10 mouse cellular contexts compared by ENCODE assay signal in the genomic region with DNA sequence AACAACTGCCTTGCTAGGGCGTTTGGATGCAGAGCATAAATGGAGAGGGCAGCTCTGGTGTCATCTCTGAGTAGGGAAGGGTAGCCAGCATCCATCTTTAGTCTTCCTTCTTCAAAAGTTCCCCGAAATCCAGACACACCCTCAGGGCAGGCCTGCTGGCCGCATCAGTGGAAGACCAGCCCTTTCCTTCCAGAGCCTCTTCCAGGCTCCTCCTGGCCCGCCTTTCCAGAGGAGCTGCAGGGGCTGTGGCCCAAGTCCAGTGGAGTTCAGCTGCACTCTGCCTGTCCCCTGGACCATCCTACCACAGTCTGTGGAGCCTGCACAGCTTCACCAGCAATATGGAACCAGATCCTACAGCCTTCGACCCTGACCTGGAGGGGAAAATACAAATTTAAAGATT.
"Had no signal": no experiment of that assay in that cellular context is flagged by ENCODE, and none has a peak within 500 bp of the region (broad histone marks: within the 10 kb centered on the region; RNA-seq: fewer than 3 reads in every experiment).

No protein-coding gene starts in this region.

- H3K27ac ChIP-seq: limb, embryonic 13.5 days; liver, embryonic 14.5 days; midbrain, embryonic 15.5 days; neural tube, embryonic 12.5 days had no signal

- H3K4me2 ChIP-seq: limb, embryonic 13.5 days; midbrain, embryonic 11.5 days; midbrain, embryonic 15.5 days; neural tube, embryonic 12.5 days had no signal

- H3K36me3 ChIP-seq: limb, embryonic 13.5 days; midbrain, embryonic 15.5 days; neural tube, embryonic 12.5 days had no signal

- H3K9ac ChIP-seq: limb, embryonic 13.5 days; liver, embryonic 14.5 days; midbrain, embryonic 15.5 days; neural tube, embryonic 12.5 days had no signal

- H3K4me1 ChIP-seq: limb, embryonic 13.5 days; midbrain, embryonic 15.5 days; neural tube, embryonic 12.5 days had no signal

- H3K9me3 ChIP-seq: midbrain, embryonic 15.5 days; neural tube, embryonic 12.5 days had no signal

- ATAC-seq: intestine, embryonic 16.5 days; midbrain, embryonic 15.5 days had no signal

- DNase-seq: lung, postnatal 4 days; right cerebral cortex, postnatal 4 days; spleen, adult 18-20 months; thymus, adult 18-20 months had no signal

- H3K4me3 ChIP-seq: limb, embryonic 13.5 days; midbrain, embryonic 15.5 days; neural tube, embryonic 12.5 days had no signal
